Mouse (Mus musculus) limb, embryonic 11.5 days (tissue): ENCODE data around the gene Srebf1. TPM values are rescaled to one million over a fixed set of nuclear protein-coding genes. Genes with fewer than 3 reads are reported as not detected.

ENCODE experiments used
- ATAC-seq: fragments of 200-750 bp; cut with Nextera tagmentation; 2 replicates; pipeline ENCODE4 v1.8.0; 2017; ENCODE audit warnings: low read depth; ENCODE audit not compliant: insufficient number of reproducible peaks, low FRiP score, low TSS enrichment
- DNase-seq: peaks from one replicate; pipeline ENCODE4 v3.0.0-alpha.2; 2015; ENCODE audit warnings: low spot score
- H3K27ac ChIP-seq: fragments of 300-500 bp; sonication (generic); replicated peaks from 2 replicates; pipeline ENCODE4 v1.5.1; 2014; ENCODE audit warnings: low read depth, mild to moderate bottlenecking, low read length
- H3K27me3 ChIP-seq: fragments of 300-500 bp; sonication (generic); 2 replicates; pipeline ENCODE4 v1.6.1; 2014; ENCODE audit warnings: mild to moderate bottlenecking, low read length, mixed read lengths; ENCODE audit not compliant: control insufficient read depth, insufficient read depth
- H3K36me3 ChIP-seq: fragments of 300-500 bp; sonication (generic); 2 replicates; pipeline ENCODE4 v1.6.1; 2014; ENCODE audit warnings: mild to moderate bottlenecking, low read length, moderate library complexity, mixed read lengths; ENCODE audit not compliant: control insufficient read depth, insufficient read depth
- H3K4me1 ChIP-seq: fragments of 300-500 bp; sonication (generic); 2 replicates; pipeline ENCODE4 v1.6.1; 2014; ENCODE audit warnings: low read length, mixed read lengths; ENCODE audit not compliant: control insufficient read depth, insufficient read depth
- H3K4me2 ChIP-seq: fragments of 300-500 bp; sonication (generic); 2 replicates; pipeline ENCODE4 v1.6.1; 2014; ENCODE audit warnings: low read depth, mild to moderate bottlenecking, moderate library complexity; ENCODE audit not compliant: severe bottlenecking
- H3K4me3 ChIP-seq: fragments of 300-500 bp; sonication (generic); 2 replicates; pipeline ENCODE4 v1.5.1; 2014; ENCODE audit warnings: low read depth, low read length
- H3K9ac ChIP-seq: fragments of 300-500 bp; sonication (generic); 2 replicates; pipeline ENCODE4 v1.6.1; 2014; ENCODE audit warnings: mild to moderate bottlenecking, low read length
- H3K9me3 ChIP-seq: fragments of 300-500 bp; sonication (generic); 2 replicates; pipeline ENCODE4 v1.6.1; 2016; ENCODE audit warnings: low read length; ENCODE audit not compliant: control insufficient read depth
- WGBS: fragments of 180-500 bp; shearing (Covaris S2); extraction: QIAGEN DNeasy Blood & Tissue Kit; methylation state at CpG from one replicate; pipeline ENCODE4 v1.1.7; 2014; 5-methylcytosine and 5-hydroxymethylcytosine counted together
- polyA plus RNA-seq: library from polyadenylated mRNA; unstranded; fragments of >200 nt; fragmentation: Nextera tagmentation; extraction: Ambion mirVana; gene quantifications from 2 replicates; pipeline ENCODE4 v1.2.1, GENCODE M21; 2014

The Srebf1 gene
- polyA plus RNA-seq, 1 experiment from 2014 or later, result 53.2 TPM

DNA sequence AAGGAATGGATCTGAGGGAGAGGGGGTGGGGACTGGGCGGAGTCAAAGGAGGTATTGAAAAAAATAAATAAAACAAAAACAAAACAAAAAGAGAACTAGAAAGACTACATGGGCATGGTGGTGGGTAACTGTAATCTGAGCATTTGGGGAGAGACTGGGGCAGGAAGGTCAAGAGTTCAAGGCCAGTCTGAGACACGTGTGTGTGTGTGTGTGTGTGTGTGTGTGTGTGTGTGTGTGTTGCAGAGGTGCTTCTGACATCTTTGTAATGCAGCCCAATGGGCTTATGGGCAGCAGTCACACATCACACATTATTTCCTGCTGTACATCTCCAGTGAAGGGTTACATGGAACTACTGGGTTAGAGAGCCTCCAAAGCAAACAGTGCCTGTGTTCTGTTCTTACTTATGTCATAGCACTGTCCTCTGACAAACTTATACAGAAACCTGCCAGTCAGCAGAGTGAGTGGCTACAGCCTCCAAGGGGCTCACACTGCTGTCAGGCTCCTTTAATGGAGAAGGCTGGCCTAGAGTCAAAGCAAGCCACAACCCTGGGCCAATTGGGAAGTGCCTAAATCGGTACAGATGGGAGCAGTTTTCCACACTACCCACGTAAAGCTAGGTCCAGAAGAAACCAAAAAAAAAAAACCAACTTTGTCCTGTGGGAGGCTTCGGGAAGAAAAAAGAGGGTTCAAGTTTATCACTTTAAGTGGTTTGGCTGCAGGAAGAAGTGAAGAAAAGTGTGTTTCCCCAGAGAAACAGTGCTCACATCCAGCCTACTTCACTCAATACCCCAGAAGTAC lies 25.6 kb upstream of the Srebf1 start:
- DNase-seq (no peak), ATAC-seq (no peak)
- Histone ChIP-seq H3K27ac (no peak overlapping the region), H3K4me1 (no peaks in the 10 kb centered on the region), H3K4me2 (no peak overlapping the region), H3K9me3 (no peaks in the 10 kb centered on the region), H3K4me3 (no peak overlapping the region), H3K36me3 (no peaks in the 10 kb centered on the region), H3K27me3 (no peaks in the 10 kb centered on the region), H3K9ac (no peak overlapping the region)
- WGBS, result 45% methylated on average over 5 of the region's 5 CpGs

DNA sequence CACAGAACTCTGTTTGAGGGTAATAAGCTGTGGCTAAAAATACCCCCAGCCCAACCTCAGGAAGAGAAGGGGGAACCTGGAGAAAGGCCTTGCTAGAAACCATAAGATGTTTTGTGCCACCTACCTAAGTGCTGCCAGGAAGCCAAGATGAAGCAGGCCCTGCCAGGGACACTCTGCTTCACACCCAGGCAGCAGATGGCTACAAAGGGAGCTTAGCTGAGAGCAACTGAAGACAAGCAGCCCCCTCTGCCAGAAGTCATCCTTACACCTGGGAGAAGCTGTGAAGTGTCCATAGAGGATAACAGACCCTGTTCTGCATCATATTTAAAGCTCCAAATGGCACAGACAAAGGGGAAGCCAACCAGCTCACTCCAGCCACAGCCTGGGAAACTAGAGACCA lies 23.7 kb upstream of the Srebf1 start:
- no peak for ATAC-seq
- no peaks in the 10 kb centered on the region for H3K4me1 ChIP-seq
- no peak overlapping the region for H3K4me2 ChIP-seq
- no peaks in the 10 kb centered on the region for H3K27me3 ChIP-seq
- H3K36me3 ChIP-seq, result no peaks in the 10 kb centered on the region
- H3K9me3 ChIP-seq, result no peaks in the 10 kb centered on the region
- H3K4me3 ChIP-seq, result no peak overlapping the region
- DNase-seq, result no peak
- no peak overlapping the region; the same call in 1 of the 2 replicates for H3K9ac ChIP-seq
- no peak overlapping the region for H3K27ac ChIP-seq

DNA sequence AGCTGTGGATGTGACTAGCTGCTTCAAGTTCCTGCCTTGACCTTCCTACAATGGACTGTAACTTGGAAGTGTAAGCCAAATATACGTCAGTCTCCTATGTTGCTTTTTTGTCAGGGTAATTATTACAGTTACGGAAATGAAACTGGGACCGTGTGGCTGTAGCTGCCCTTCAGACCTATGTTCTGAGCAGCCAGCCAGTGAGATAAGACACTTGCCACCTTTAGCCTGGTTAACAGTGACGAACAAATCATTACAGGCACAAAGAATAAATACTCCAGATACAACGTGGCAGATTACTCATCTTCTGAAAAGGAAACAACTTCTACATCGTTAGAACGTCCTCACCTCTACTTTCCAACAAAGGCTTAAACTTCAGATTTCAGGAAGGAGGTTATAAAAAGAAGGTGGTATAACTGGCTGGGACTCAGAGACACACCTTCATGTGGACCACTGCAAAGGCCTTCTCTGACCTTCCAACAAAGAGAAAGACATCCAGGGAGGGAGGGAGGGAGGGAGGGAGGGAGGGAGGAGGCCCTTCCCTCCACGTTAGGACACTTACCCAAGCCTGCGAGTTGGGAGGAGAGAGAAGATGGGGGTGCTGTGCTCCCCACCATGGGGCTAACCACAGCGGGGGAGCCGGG lies 22.2 kb upstream of the Srebf1 start:
- ATAC-seq (no peak), DNase-seq (no peak)
- Histone ChIP-seq H3K9me3 (no peaks in the 10 kb centered on the region), H3K4me2 (no peak overlapping the region), H3K27me3 (no peaks in the 10 kb centered on the region), H3K4me3 (no peak overlapping the region), H3K36me3 (no peaks in the 10 kb centered on the region), H3K27ac (no peak overlapping the region), H3K4me1 (no peaks in the 10 kb centered on the region), H3K9ac (no peak overlapping the region)
- WGBS, result 77% methylated on average over 10 of the region's 11 CpGs

DNA sequence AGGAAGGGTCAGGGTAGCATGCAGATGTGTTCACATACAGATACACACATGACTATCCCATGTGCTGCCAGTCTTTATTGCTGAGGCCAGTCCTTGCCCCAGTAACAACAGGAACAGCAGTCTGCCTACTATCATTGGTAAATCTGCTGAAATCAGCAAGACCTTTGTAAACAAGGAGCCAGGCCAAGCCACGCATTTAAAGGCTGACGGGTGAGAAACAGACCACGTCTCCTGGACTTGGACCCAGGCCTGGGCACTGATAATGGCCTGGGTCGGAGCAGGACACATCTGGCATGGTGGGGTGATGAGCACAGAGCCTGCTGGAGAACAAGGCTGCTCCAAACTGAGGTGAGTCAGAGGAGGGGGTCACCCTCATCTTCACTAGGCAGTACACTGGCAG lies 18.1 kb upstream of the Srebf1 start:
- no peak overlapping the region for H3K27ac ChIP-seq
- H3K9ac ChIP-seq, result no peak overlapping the region
- DNase-seq (no peak), ATAC-seq (no peak)
- H3K9me3 ChIP-seq, result no peaks in the 10 kb centered on the region
- no peak overlapping the region for H3K4me2 ChIP-seq
- WGBS, result 84% methylated on average over 4 of the region's 4 CpGs
- no peaks in the 10 kb centered on the region for H3K4me1 ChIP-seq
- no peaks in the 10 kb centered on the region for H3K36me3 ChIP-seq
- H3K4me3 ChIP-seq, result no peak overlapping the region
- no peaks in the 10 kb centered on the region for H3K27me3 ChIP-seq

DNA sequence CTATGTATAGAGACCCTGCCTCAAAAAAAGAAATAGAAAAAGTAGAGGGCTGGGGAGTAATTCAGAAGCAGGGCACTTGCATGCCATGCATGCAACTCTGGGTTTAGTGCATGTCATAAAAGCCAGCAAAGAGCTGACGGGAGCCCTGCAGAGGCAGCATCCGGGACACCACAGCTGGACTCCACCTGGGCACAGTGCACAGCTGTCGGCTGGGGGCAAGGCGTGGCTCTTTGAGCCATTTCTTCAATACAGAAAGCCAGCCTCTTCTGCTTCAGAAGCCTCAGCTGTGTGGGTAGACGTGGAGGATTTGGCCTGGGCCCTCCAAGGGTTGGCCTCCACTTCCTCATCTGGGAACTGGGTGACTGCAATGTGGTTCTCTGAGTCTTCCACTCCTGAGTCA lies 13.0 kb upstream of the Srebf1 start:
- H3K36me3 ChIP-seq, result no peaks in the 10 kb centered on the region
- H3K9ac ChIP-seq, result no peak overlapping the region
- no peaks in the 10 kb centered on the region for H3K9me3 ChIP-seq
- WGBS, result 65% methylated on average over 5 of the region's 5 CpGs
- H3K4me1 ChIP-seq, result no peaks in the 10 kb centered on the region
- ATAC-seq, result no peak
- no peak for DNase-seq
- no peak overlapping the region for H3K27ac ChIP-seq
- H3K27me3 ChIP-seq, result no peaks in the 10 kb centered on the region
- no peak overlapping the region for H3K4me3 ChIP-seq
- H3K4me2 ChIP-seq, result no peak overlapping the region

DNA sequence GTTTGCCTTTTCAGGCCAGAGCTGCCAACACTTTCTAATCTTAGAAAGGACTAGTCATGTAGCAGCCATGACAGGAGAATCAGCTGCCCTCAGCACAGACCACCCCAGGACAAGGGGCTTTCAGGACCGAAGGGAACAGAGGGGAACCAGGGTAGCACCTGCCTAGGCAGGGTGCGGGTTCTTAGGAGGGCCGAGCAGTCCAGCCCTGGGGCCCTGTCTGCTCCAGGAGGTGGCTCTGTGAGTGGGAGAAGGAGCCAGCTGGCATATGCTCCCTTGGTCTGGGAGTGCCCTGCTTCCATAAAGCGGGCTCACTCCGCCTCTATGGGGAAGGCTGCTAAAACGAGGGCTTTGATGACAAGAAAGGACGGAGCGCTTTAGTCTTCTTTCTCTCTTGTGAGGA lies 10.9 kb upstream of the Srebf1 start:
- Histone ChIP-seq H3K4me3 (no peak overlapping the region), H3K27me3 (no peaks in the 10 kb centered on the region), H3K4me2 (no peak overlapping the region), H3K9ac (no peak overlapping the region), H3K27ac (no peak overlapping the region), H3K36me3 (no peaks in the 10 kb centered on the region), H3K9me3 (no peaks in the 10 kb centered on the region), H3K4me1 (no peaks in the 10 kb centered on the region)
- 71% methylated on average over 8 of the region's 8 CpGs for WGBS
- DNase-seq, result no peak
- no peak for ATAC-seq

DNA sequence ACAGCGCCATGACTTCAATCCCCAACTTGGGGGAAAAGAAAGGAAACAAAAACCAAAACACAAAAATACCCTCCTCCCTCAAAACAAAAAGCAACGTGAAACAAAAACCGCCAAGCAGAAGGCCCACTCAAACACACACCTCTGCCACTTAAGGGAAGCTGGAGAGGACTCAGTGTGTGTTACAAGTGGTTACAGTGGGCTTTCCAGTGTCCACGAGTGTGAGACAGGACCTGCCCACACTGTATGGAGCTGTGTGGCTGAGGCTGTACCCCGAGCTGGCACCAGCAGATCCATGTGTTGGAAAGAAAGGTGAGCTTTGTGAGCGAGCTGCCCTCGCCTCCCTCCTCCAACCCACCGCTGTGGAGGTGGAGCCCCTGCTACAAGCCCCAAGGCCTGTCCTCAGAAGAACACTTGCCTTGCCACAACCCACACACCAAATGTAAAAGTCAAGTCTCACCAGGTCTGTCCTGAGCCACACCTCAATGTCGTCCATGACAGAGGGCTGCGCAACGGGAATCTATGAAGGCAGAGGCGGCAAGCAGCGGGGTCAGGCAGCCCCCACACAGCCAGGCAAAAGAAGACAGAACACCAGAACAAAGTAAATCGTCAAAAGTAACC lies 10.2 kb upstream of the Srebf1 start:
- no peaks in the 10 kb centered on the region for H3K9me3 ChIP-seq
- WGBS, result 79% methylated on average over 14 of the region's 14 CpGs
- no peaks in the 10 kb centered on the region for H3K36me3 ChIP-seq
- no peak for ATAC-seq
- H3K4me3 ChIP-seq, result no peak overlapping the region
- no peak overlapping the region for H3K9ac ChIP-seq
- H3K27ac ChIP-seq, result no peak overlapping the region
- H3K27me3 ChIP-seq, result no peaks in the 10 kb centered on the region
- no peak for DNase-seq
- no peaks in the 10 kb centered on the region for H3K4me1 ChIP-seq
- H3K4me2 ChIP-seq, result no peak overlapping the region

DNA sequence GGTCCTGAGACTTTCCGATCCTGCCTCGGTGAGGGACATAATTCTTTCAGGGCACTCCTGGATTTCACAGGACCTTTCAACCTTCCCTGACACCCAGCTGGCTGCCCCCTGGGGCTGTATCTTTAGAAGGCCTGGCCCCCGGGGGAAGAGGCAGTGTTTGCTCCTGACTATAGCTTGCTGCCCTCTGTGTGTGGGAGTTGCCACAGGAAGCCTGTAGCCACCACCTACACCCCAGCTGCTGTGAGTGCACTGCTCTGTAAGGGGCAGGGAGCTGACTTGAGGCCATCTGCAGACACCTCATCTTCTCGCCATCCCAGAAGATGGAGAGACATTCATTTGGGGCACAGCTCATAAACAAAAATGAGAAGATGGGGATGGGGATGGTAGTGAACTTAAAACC lies 9.6 kb upstream of the Srebf1 start:
- Histone ChIP-seq H3K27me3 (no peaks in the 10 kb centered on the region), H3K4me3 (no peak overlapping the region), H3K36me3 (no peaks in the 10 kb centered on the region), H3K4me1 (no peaks in the 10 kb centered on the region), H3K9ac (no peak overlapping the region), H3K4me2 (no peak overlapping the region), H3K27ac (no peak overlapping the region), H3K9me3 (no peaks in the 10 kb centered on the region)
- WGBS, result 34% methylated on average over 4 of the region's 4 CpGs
- DNase-seq (no peak), ATAC-seq (no peak)
